Mouse (Mus musculus) intestine, embryonic 14.5 days (tissue): Measurements from ENCODE around the gene Nell1. TPM values are rescaled to one million over a fixed set of nuclear protein-coding genes. Genes with fewer than 3 reads are reported as not detected.

ENCODE experiments used
- polyA plus RNA-seq: library from polyadenylated mRNA; unstranded; fragments of >200 nt; fragmentation: Nextera tagmentation; extraction: Ambion mirVana; gene quantifications from 2 replicates; pipeline ENCODE4 v1.2.1, GENCODE M21; 2014

The Nell1 gene
- polyA plus RNA-seq, 1 experiment from 2014 or later, result 4.4 TPM

Other genes with a start within 250 kb of the Nell1 start
- 13.1 and 14.0 TPM in 2 replicates for gene Htatip2, start 215.7 kb upstream of the Nell1 start, polyA plus RNA-seq
- gene Prmt3, start 196.5 kb upstream of the Nell1 start, polyA plus RNA-seq, result 58.3 and 60.7 TPM in 2 replicates
- gene Slc6a5, start 64.7 kb upstream of the Nell1 start, polyA plus RNA-seq, result not detected in 2 replicates